Mouse (Mus musculus) thymus, postnatal 14 days (tissue): ENCODE measurements around the gene Nbas.

ENCODE experiments used
- DNase-seq: peaks from one replicate; pipeline ENCODE4 v3.0.0; 2021

Nbas gene

GRCm38 (mm10) chr12:13268826-13269449 is at the start of gene Nbas:
Gene Nbas (plus strand): TSS chr12:13269133.
- peak; percentile 83 for DNase-seq

- no peak for DNase-seq
Measured at GRCm38 (mm10) chr12:13242453-13242852, 26.5 kb upstream of the Nbas start.

- DNase-seq: peak; percentile 80
Measured at GRCm38 (mm10) chr12:13248691-13249572, 20.0 kb upstream of the Nbas start, which contains the start of gene Ddx1. Gene Ddx1 (minus strand): TSS chr12:13249213.

- DNase-seq: no peak
Measured at GRCm38 (mm10) chr12:13249573-13249919, 19.4 kb upstream of the Nbas start.

GRCm38 (mm10) chr12:13255068-13255467 is 13.9 kb upstream of the Nbas start:
- no peak for DNase-seq

DNA sequence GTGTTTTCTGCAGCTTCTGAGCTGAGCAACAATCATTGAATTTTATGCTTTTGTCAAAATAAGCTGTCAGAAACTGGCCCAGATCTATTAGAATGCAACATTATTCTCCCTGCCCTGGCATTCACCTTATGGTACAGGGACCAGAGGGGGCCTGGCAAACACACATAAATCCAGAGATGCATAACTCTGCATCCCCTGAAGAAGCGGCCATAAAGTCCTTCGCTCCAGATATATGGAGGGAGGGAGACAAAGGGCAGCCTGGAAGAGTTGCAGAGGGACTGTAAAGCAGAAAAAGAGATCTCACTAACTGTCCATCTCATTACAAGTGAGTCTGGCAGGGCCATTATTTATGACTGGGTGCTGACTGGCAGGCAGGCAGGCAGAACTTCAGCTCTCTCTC is 13.2 kb upstream of the Nbas start:
- DNase-seq: no peak

DNA sequence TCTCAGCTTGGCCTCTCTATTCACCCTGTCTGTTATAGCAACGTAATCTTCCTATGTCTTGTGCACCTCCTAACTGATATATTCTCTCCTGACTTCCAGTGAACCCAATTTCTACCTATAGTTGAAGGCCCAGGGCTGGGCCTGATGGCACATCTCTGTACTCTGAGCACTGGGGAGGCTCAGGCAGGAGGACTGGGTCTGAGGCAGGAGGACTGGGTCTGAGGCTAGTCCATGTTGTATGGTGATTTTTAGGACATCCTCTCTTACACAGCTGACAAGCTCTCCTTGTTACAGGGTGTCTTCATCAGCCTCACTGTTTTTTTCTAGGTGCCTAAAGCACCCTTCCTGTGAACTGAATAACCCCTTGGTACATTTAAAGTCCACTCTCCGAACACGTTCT is 521 bp upstream of the Nbas start:
- DNase-seq: no peak

- no peak for DNase-seq
Measured at GRCm38 (mm10) chr12:13269570-13270390, 847 bp downstream of the Nbas start.

DNA sequence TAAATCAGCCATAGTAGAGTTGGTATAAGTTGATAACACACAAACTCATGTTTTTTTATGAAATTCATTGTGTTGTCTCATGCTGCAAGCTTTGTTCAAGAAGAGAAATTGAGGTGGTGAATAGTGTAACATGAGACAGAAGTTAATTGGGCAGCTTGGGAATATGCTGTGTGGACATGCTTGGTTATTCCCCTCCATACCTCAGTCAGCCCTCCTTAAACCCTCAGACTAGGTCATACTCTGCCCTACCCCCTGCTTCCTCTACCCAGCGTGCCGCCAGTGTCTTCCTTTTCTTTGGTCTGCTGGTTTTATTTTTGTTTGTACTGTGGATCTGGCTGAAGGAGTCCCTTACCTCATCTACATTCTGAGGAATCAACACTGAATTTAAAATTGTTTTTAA is 22.5 kb downstream of the Nbas start:
- DNase-seq: no peak

DNA sequence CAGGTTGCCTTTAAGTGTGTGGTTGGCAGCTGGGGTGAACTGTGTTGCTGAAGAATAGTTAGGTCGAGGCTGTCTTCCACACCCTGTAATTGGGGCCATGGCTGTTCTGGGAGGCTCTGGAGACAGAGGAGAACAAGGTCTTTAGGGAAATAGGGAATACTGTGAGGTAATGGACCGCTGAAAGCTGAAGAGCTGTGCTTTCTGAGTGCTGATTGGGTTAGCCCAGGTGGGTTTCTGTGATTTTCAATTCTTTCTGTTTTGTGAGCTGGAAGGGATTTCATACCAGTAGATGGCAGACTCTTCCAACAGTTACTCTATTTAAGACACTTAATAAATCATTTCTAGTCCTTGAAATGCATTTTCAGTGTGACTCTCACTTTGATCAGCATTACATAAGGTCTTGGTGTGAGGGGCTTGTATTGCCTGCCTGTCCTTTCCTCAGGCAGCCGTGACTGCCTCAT is 24.5 kb downstream of the Nbas start:
- no peak for DNase-seq

GRCm38 (mm10) chr12:13303037-13303436 is 34.1 kb downstream of the Nbas start:
- DNase-seq: no peak

DNA sequence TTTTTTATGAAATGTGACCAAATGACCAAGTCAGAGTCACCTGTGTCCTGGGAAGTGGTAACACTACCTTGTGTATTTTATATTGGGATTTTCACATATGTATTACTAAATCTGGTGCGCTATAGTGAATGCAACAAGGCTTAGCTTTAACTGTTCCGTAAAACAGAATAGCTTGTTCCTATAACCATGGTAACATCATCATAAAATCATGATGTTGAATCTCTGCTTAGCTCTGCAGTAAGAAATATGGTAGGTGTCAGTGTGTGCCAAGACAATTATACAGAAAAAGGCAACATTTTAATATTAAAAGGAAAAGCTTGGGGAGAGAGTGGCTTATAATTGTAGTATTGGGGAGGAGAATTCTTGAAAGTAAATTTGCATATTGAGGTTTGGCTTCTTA is 45.0 kb downstream of the Nbas start:
- no peak for DNase-seq

DNA sequence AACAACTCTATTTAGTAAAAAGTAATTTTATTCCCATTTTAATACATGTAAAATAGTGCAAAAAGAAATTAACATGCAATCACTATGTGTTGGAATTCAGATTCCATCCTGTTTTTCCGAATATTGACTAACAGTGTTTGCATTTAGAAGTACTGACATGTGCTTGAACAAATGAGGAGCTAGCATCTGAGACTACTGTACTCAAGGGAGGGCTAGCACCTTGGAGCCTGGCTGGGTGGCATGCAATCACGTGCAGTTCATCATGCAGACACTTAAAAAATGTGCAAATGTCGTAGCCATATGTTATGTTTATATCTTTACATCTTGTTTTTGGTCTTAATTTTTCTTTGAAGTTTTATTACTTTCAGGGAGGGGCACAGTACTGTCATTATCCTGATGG is 45.5 kb downstream of the Nbas start:
- no peak for DNase-seq

DNA sequence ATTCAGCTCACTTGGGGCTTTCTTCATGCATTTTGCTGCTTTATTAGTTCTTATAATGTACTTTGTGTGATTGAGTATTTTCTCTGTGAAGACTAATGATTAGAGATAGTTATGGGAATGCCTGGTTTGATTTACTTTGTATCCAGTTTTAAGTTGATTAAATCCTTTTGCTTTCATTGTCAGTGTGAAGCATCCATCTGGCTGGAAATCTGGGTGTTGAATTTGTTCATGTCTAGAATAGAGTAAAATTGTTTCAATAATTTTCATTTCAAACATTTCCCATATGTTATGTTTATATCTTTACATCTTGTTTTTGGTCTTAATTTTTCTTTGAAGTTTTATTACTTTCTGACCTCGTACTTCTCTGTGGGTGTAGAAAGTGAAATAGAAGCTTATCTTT is 46.1 kb downstream of the Nbas start:
- DNase-seq: no peak

DNA sequence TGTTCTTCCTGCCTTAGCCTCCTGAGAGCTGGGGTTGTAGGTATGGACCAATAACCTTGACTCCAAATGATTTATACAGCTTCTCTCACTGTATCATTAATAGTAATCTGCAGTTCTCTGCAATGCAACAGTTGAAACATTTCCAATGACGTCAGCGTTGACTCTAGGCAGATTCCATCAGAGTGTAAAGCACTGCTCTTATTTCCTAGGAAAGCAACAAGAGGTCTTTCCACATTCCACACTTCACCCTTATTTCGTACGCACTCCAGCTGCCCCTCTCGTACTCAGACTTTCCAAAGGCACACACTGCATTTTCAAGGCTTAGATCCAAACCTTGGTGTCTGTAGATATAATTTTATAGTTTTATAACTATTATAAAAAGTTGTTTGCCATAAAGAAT is 73.6 kb downstream of the Nbas start:
- no peak for DNase-seq

GRCm38 (mm10) chr12:13356201-13356600 is 87.3 kb downstream of the Nbas start:
- DNase-seq: no peak

DNA sequence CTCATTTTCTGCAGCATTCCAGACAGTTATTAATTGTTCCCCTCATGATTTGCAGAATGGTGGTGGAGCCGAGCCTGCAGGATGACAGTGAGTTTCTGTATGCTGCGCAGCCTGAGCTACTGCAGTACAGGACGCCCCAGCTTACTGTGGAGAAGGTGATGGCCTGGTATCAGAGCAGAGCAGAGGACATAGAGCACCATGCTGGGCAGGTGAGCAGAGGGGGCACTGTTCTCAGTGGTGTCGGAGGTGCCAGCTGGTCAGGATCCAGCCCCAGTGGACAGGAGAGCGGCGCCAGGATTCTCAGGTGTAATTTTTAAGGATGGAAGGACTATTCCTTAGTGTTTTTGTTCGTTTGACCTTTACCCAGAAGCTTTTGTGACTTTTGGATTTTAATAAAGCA is 87.8 kb downstream of the Nbas start:
- DNase-seq: no peak

DNA sequence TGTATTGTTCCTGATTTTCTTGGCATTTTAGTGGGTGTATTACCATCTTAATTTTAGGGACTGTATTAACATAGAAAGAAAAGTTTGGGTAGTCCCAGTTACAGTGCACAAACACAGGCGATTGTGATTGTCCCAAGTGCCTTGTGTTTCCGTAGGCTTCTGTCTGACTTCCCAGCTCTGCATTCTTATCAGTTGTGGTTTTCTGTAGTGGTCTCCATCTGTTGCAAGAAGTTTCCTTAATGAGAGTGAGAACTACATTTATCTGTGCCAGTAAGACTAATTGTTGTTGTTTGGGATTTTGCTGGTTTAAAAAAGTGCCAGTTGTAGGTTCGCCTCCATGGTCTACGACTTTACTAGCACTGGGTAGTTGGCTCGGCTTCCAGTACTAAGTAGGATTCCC is 88.3 kb downstream of the Nbas start:
- DNase-seq: no peak

- DNase-seq: no peak
Measured at GRCm38 (mm10) chr12:13358849-13359248, 89.9 kb downstream of the Nbas start.

DNA sequence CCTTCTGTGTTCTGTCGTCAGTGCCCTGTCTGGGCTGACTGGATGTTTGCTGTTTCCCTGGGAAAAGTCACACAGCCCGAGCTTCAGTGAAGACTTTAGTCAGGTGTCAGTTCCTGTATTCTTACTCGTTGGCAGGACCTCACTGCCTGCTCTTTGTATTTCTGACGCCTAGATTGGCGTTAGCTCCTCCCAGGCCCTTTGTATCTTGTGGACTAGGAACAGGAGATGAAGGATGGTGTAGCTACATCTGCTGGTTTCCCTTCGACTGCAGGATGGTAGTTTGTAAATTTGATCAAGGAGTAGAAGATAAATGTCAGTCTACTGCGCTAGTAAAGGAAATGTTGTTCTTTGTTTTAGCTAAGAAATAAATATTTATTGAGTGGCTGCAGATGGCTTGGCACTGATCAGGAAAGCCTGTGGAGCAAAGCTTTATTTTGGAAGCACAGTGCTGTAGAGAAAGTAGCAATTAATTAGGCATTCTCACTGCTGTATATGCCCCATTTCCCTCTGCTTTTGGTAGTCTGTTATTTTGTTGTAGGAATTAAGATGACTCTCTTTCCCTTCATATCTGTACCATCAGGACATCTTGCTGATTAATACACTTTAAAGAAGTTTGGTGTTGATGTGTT is 91.4 kb downstream of the Nbas start:
- DNase-seq: no peak

DNA sequence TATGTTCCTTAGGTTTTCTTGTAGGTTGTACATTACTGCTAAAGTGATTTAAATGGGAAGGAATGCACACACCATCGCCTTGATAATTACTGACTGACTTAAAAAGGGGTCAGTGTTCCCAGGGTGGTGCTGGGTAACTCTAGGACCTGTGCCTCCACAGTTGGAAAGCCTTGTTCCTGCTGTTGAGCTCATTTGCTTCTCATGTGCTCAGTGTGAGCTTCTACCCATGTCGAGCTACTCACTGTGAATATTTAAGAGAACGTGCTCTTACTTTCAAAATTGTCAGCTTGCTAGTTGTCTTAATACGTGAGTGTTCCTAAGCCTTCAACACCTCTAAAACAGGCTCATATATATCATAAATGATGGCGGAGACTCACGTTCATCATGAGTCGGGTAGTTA is 112.6 kb downstream of the Nbas start:
- no peak for DNase-seq

GRCm38 (mm10) chr12:13382046-13382445 is 113.1 kb downstream of the Nbas start:
- DNase-seq: no peak

- no peak for DNase-seq
Measured at GRCm38 (mm10) chr12:13389644-13390043, 120.7 kb downstream of the Nbas start.
